Mouse (Mus musculus) testis, adult 2 months (tissue): ENCODE data around the gene Atp6v0c. TPM values are rescaled to one million over a fixed set of nuclear protein-coding genes. Genes with fewer than 3 reads are reported as not detected.
A peak's percentile ranks its signal among the peaks of the same experiment; 100 is the strongest.

Experiments used
- H3K27ac ChIP-seq: fragments of 200-500 bp; 2 replicates; pipeline ENCODE4 v1.5.1; 2012; ENCODE audit warnings: low read depth, low read length; ENCODE audit not compliant: control insufficient read depth, insufficient read depth
- H3K27me3 ChIP-seq: fragments of 200-500 bp; 2 replicates; pipeline ENCODE4 v1.6.1; 2012; ENCODE audit warnings: mild to moderate bottlenecking, low read length, moderate library complexity; ENCODE audit not compliant: control insufficient read depth, insufficient read depth
- H3K36me3 ChIP-seq: fragments of 200-500 bp; 2 replicates; pipeline ENCODE4 v1.6.1; 2012; ENCODE audit warnings: mild to moderate bottlenecking, low read length; ENCODE audit not compliant: control insufficient read depth, insufficient read depth
- H3K4me1 ChIP-seq: fragments of 200-500 bp; 2 replicates; pipeline ENCODE4 v1.6.1; 2012; ENCODE audit warnings: low read length; ENCODE audit not compliant: control insufficient read depth, insufficient read depth
- H3K4me3 ChIP-seq: fragments of 200-500 bp; 2 replicates; pipeline ENCODE4 v1.5.1; 2012; ENCODE audit warnings: low read depth, mild to moderate bottlenecking, low read length, moderate library complexity, mixed read lengths; ENCODE audit not compliant: control insufficient read depth
- CTCF ChIP-seq: fragments of 200-500 bp; IDR thresholded peaks from 2 replicates; pipeline ENCODE4 v1.5.1; 2012; ENCODE audit warnings: low read depth, mild to moderate bottlenecking, inconsistent platforms, low read length, moderate library complexity; ENCODE audit not compliant: control insufficient read depth, insufficient read depth, insufficient replicate concordance
- POLR2A ChIP-seq: fragments of 200-500 bp; IDR thresholded peaks from 2 replicates; pipeline ENCODE4 v1.6.1; 2012; ENCODE audit warnings: low read depth, mild to moderate bottlenecking, inconsistent platforms, low read length, moderate library complexity; ENCODE audit not compliant: control insufficient read depth
- polyA plus RNA-seq: library from polyadenylated mRNA; depleted of rRNA; stranded (reverse); fragments of >200 nt; gene quantifications from 2 replicates; pipeline ENCODE4 v1.2.3, GENCODE M21; 2012; rRNA removed

The Atp6v0c gene
- polyA plus RNA-seq: 329 and 345 TPM in 2 replicates

- peak within 1 kb of the TSS; percentile 99 for H3K27ac ChIP-seq
- H3K4me3 ChIP-seq: peak within 1 kb of the TSS; percentile 95
- TF ChIP-seq CTCF (no peak), POLR2A (peak; percentile 91)
- no peaks in the 10 kb centered on the region; the same call in 1 of the 2 replicates for H3K36me3 ChIP-seq
- H3K4me1 ChIP-seq: peaks cover 21% of the 10 kb centered on the region
- no peaks in the 10 kb centered on the region for H3K27me3 ChIP-seq
These were observed at the start of gene Atp6v0c for GRCm38 (mm10) chr17:24169317-24170065. Gene Atp6v0c (minus strand): TSS chr17:24169702.

DNA sequence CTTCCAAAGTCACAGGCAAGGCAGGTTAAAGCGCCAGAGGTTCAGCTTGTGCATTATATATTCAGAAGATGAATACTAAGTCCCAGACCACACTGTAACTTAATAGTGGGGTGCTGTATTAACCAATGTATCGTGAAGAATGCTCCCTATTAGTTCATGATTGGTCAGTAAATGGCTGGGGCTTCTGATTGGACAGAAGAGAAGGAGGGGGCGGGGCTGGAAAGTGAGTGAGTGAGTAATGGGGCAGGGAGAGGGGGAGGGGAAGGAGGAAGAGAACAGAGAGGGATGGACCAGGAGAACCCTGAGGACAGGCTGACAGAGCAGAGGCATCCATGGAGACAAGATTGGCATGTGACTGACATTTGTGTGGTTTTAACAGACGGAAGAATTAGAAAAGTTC is 47.3 kb upstream of the Atp6v0c start:
- no peaks in the 10 kb centered on the region for H3K27me3 ChIP-seq
- H3K4me1 ChIP-seq: peaks cover 19% of the 10 kb centered on the region
- no peaks in the 10 kb centered on the region for H3K36me3 ChIP-seq
- no peak overlapping the region for H3K27ac ChIP-seq
- no peak overlapping the region for H3K4me3 ChIP-seq
- no peak for TF ChIP-seq POLR2A
- no peak for TF ChIP-seq CTCF

GRCm38 (mm10) chr17:24213186-24213585 is 43.7 kb upstream of the Atp6v0c start:
- Histone ChIP-seq H3K36me3 (no peaks in the 10 kb centered on the region), H3K4me3 (no peak overlapping the region), H3K27ac (no peak overlapping the region), H3K27me3 (no peaks in the 10 kb centered on the region), H3K4me1 (peaks cover 20% of the 10 kb centered on the region)
- TF ChIP-seq POLR2A: no peak
- TF ChIP-seq CTCF: no peak

DNA sequence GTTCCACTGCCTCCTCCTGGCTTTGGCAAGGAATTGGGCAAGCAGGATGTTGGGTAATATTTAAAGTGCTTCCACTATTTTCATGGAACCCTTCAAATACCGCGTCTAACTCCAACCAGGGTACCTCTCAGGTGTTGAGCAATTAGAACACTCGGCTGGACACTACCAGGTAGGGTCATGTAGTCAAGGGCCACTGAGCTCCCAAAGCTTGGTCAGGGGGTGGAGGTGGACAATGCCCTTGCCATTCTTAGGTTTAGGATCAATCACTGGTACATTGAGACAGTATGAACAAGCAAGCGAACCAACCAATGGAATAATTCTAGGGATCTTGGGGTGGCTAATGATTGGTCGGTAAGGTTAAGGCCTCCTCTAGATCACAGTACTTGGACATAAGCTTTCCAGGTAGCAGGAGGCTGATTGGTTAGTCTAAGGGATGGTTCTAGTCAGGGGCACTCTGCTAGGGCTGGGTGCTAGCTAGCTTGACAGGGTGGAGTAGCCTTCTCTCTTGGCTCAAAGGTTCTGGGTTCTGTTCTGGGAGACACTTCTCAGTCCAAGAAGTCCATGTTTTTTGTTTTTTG is 43.0 kb upstream of the Atp6v0c start:
- Histone ChIP-seq H3K27ac (no peak overlapping the region), H3K4me1 (peaks cover 26% of the 10 kb centered on the region), H3K36me3 (no peaks in the 10 kb centered on the region), H3K27me3 (no peaks in the 10 kb centered on the region), H3K4me3 (no peak overlapping the region)
- no peak for TF ChIP-seq CTCF
- TF ChIP-seq POLR2A: no peak

- Histone ChIP-seq H3K27ac (no peak overlapping the region), H3K4me1 (peaks cover 33% of the 10 kb centered on the region), H3K36me3 (no peaks in the 10 kb centered on the region), H3K27me3 (no peaks in the 10 kb centered on the region), H3K4me3 (peak overlapping the region; percentile 8; the same call in 1 of the 2 replicates)
- no peak for TF ChIP-seq POLR2A
- no peak for TF ChIP-seq CTCF
These were observed 42.3 kb upstream of the Atp6v0c start for GRCm38 (mm10) chr17:24211631-24212440.

- H3K27me3 ChIP-seq: no peaks in the 10 kb centered on the region
- TF ChIP-seq CTCF (no peak), POLR2A (no peak)
- no peak overlapping the region for H3K4me3 ChIP-seq
- H3K4me1 ChIP-seq: peaks cover 45% of the 10 kb centered on the region
- H3K27ac ChIP-seq: no peak overlapping the region
- H3K36me3 ChIP-seq: no peaks in the 10 kb centered on the region
These were observed 41.1 kb upstream of the Atp6v0c start for GRCm38 (mm10) chr17:24210591-24210990.

GRCm38 (mm10) chr17:24209916-24210240 is 40.4 kb upstream of the Atp6v0c start:
- Histone ChIP-seq H3K27me3 (no peaks in the 10 kb centered on the region), H3K36me3 (no peaks in the 10 kb centered on the region), H3K4me3 (no peak overlapping the region), H3K4me1 (peaks cover 47% of the 10 kb centered on the region), H3K27ac (no peak overlapping the region)
- TF ChIP-seq CTCF (no peak), POLR2A (no peak)
